Mouse (Mus musculus): ENCODE measurements around the gene Rpl18. TPM values are rescaled to one million over a fixed set of nuclear protein-coding genes. Genes with fewer than 3 reads are reported as not detected.

Gene Rpl18
- polyA plus RNA-seq, 1 experiment from 2014 or later: 893 TPM

DNA sequence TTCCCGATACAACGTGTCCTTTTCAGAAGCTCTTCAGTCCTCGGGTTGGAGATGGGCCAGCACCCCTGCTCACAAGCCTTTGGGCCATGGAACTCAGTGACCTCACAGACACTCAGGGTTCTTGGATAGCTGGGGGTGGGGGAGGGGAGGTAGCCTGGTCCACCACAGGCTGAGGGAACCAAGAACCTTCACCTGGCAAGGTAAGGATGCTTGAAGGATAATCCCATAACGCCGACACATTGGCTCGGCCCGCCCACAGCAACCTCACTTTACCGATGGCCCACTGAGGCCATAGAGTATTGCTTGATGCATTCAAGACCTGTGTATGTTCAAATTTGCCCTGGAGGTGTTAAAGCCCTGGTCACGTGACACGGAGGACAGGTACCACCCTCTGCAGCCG, 10.5 kb downstream of the Rpl18 start, which contains the start of gene Spaca4:
Gene Spaca4 (minus strand): TSS at position 101 of the 400 bp plus-strand sequence.
- DNase-seq (ENCODE audit: low spot score) (no peak), ATAC-seq (ENCODE audit: low FRiP score, low TSS enrichment) (no peak)
- H3K4me1 ChIP-seq (replicated peaks; ENCODE audit: control insufficient read depth, insufficient read depth): 0 out of 2 replicates have a peak, but pooled peaks cover 4% of the 10 kb centered on the region
- no peak within 1 kb of the TSS for H3K4me3 ChIP-seq (ENCODE audit: low read depth, low read length)
- H3K27me3 ChIP-seq (ENCODE audit: control insufficient read depth, insufficient read depth, low read length): no peaks in the 10 kb centered on the region
- peaks cover 15% of the 10 kb centered on the region for H3K36me3 ChIP-seq (ENCODE audit: control insufficient read depth, insufficient read depth, low read length)
- no peak within 1 kb of the TSS for H3K9ac ChIP-seq (ENCODE audit: low read length)
- H3K27ac ChIP-seq (replicated peaks): peak within 1 kb of the TSS; percentile 73
- TF ChIP-seq CTCF (IDR thresholded peaks at IDR 0.05; ENCODE audit: low read depth) (no peak), EP300 (optimal IDR thresholded peaks at IDR 0.05) (no peak)
- no peak within 1 kb of the TSS for H3K4me2 ChIP-seq (replicated peaks; ENCODE audit: low read depth)
- no peaks in the 10 kb centered on the region for H3K9me3 ChIP-seq (ENCODE audit: control insufficient read depth, low read length)
- WGBS: 86% methylated on average over 11 of the region's 11 CpGs

DNA sequence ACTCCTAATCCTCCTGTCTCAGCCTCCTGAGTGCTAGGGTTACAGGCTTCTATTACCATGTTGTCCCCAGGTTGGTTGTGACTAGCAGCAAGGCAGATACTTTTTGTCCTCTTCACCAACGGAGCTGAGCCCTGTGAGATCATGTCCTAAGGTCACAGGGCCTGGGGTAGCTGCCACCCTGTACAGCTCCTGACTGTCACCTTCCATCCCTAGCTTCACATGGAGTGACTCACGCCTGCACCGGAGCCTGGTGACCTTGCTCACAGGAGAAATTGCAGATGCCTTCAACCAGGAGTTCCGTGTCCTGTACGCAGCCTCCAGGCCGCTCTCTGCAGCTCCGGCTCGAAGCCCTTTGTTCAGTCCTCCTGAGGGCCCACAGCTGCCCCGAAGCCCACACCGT, 11.2 kb downstream of the Rpl18 start:
- Histone ChIP-seq H3K9ac (ENCODE audit: low read length) (no peak overlapping the region), H3K4me1 (replicated peaks; ENCODE audit: control insufficient read depth, insufficient read depth) (0 out of 2 replicates have a peak, but pooled peaks cover 4% of the 10 kb centered on the region), H3K9me3 (ENCODE audit: control insufficient read depth, low read length) (no peaks in the 10 kb centered on the region), H3K4me3 (ENCODE audit: low read depth, low read length) (no peak overlapping the region), H3K27ac (replicated peaks) (peak overlapping the region; percentile 73), H3K4me2 (replicated peaks; ENCODE audit: low read depth) (no peak overlapping the region), H3K27me3 (ENCODE audit: control insufficient read depth, insufficient read depth, low read length) (no peaks in the 10 kb centered on the region), H3K36me3 (ENCODE audit: control insufficient read depth, insufficient read depth, low read length) (peaks cover 10% of the 10 kb centered on the region)
- DNase-seq (ENCODE audit: low spot score): no peak
- no peak for TF ChIP-seq EP300 (optimal IDR thresholded peaks at IDR 0.05)
- no peak for TF ChIP-seq CTCF (IDR thresholded peaks at IDR 0.05; ENCODE audit: low read depth)
- no peak for ATAC-seq (ENCODE audit: low FRiP score, low TSS enrichment)
- 86% methylated on average over 10 of the region's 10 CpGs for WGBS

DNA sequence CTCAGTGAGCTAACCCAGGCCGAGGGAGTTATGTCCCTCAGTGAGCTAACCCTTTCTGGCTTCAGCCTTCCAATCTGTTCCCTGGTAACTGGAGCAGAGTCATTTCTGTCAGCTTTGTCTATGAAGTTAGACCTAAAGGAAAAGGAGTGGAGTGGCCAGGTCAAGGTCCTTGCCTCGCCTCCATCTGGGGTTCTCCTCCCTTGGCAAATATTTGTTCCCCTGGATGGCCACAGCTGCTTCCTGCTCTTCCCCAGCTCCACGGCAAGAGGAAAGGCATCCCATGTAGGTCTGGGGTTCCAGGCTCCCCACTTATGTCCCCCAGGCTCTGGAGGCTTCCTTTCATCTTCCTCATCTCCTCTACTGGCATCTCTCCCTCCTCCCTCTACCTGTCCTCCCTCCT, 12.4 kb downstream of the Rpl18 start:
- Histone ChIP-seq H3K9ac (ENCODE audit: low read length) (no peak overlapping the region), H3K4me2 (replicated peaks; ENCODE audit: low read depth) (no peak overlapping the region), H3K9me3 (ENCODE audit: control insufficient read depth, low read length) (no peaks in the 10 kb centered on the region), H3K4me1 (replicated peaks; ENCODE audit: control insufficient read depth, insufficient read depth) (0 out of 2 replicates have a peak, but pooled peaks cover 4% of the 10 kb centered on the region), H3K4me3 (ENCODE audit: low read depth, low read length) (no peak overlapping the region), H3K27me3 (ENCODE audit: control insufficient read depth, insufficient read depth, low read length) (no peaks in the 10 kb centered on the region), H3K27ac (replicated peaks) (peak overlapping the region; percentile 73), H3K36me3 (ENCODE audit: control insufficient read depth, insufficient read depth, low read length) (peaks cover 10% of the 10 kb centered on the region)
- DNase-seq (ENCODE audit: low spot score) (peak; percentile 82), ATAC-seq (ENCODE audit: low FRiP score, low TSS enrichment) (peak; percentile 80)
- 48% methylated on average over 3 of the region's 3 CpGs for WGBS
- TF ChIP-seq EP300 (optimal IDR thresholded peaks at IDR 0.05) (no peak), CTCF (IDR thresholded peaks at IDR 0.05; ENCODE audit: low read depth) (no peak)

DNA sequence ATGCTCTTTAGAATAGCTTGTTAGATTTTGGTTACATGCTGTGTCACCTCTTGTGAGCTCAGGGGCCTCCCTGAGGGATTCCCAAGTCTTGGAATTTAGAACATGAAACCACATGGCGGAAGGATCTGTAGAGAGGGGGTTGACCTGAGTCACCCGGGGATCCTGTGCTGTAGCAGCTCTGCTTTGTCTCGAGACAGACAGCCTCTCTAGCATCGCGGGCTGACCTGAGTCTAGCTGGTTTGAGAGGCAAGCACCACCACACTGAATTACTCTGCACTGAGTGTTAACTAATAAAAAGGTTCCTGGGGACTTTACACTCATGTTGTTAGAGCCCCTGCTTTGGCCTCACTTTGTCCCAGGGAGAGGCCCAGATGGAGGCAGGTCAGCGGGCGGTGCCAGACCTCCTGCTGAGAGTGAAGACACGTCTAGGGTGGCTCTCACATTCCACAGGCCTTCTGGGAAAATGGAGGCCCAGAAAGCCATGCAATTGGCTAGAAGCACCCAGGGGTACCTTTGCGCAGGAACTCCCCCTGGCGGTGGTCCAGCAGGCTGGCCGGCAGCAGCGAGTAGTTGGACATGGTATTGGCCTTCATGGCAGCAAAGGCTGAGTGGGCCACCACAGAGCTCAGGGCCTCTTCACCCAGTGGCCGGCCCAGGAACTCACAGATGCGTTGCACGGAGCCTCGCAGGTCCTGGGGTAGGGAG, 15.6 kb downstream of the Rpl18 start:
- WGBS: 21% methylated on average over 16 of the region's 16 CpGs
- Histone ChIP-seq H3K27me3 (ENCODE audit: control insufficient read depth, insufficient read depth, low read length) (no peaks in the 10 kb centered on the region), H3K4me2 (replicated peaks; ENCODE audit: low read depth) (no peak overlapping the region), H3K4me3 (ENCODE audit: low read depth, low read length) (no peak overlapping the region), H3K4me1 (replicated peaks; ENCODE audit: control insufficient read depth, insufficient read depth) (0 out of 2 replicates have a peak, but pooled peaks cover 4% of the 10 kb centered on the region), H3K9ac (ENCODE audit: low read length) (0 out of 2 replicates have a peak overlapping the region, but pooled peaks have one; percentile 18), H3K36me3 (ENCODE audit: control insufficient read depth, insufficient read depth, low read length) (no peaks in the 10 kb centered on the region), H3K9me3 (ENCODE audit: control insufficient read depth, low read length) (no peaks in the 10 kb centered on the region), H3K27ac (replicated peaks) (peak overlapping the region; percentile 78)
- peak; percentile 74 for TF ChIP-seq CTCF (IDR thresholded peaks at IDR 0.05; ENCODE audit: low read depth)
- no peak for TF ChIP-seq EP300 (optimal IDR thresholded peaks at IDR 0.05)
- DNase-seq (ENCODE audit: low spot score): peak; percentile 83
- peak; percentile 8 for ATAC-seq (ENCODE audit: low FRiP score, low TSS enrichment)

DNA sequence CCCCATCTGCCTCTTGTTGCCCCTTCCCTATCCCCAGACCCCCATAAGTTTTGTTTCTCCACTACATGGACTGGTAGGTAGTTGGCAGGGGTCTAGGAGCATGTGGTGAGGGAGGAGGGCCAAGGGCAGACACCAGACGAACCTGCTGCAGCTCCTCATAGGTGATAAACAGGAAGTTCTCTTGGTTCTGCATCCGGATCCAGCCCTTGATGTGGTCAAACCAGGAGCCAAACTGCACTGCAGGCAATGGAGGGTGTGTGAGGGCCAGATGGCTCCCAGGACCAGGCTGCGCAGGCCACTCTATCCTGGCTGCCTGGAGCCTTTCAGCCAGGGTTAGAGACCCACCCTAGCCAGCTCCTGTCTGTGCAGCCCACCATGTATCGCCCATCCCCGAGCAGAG, 18.2 kb downstream of the Rpl18 start:
- Histone ChIP-seq H3K4me2 (replicated peaks; ENCODE audit: low read depth) (no peak overlapping the region), H3K4me3 (ENCODE audit: low read depth, low read length) (no peak overlapping the region), H3K27me3 (ENCODE audit: control insufficient read depth, insufficient read depth, low read length) (no peaks in the 10 kb centered on the region), H3K9me3 (ENCODE audit: control insufficient read depth, low read length) (no peaks in the 10 kb centered on the region), H3K27ac (replicated peaks) (0 out of 2 replicates have a peak overlapping the region, but pooled peaks have one; percentile 8), H3K9ac (ENCODE audit: low read length) (0 out of 2 replicates have a peak overlapping the region, but pooled peaks have one; percentile 8), H3K36me3 (ENCODE audit: control insufficient read depth, insufficient read depth, low read length) (no peaks in the 10 kb centered on the region), H3K4me1 (replicated peaks; ENCODE audit: control insufficient read depth, insufficient read depth) (0 out of 2 replicates have a peak, but pooled peaks cover 4% of the 10 kb centered on the region)
- WGBS: 83% methylated on average over 5 of the region's 5 CpGs
- no peak for DNase-seq (ENCODE audit: low spot score)
- TF ChIP-seq CTCF (IDR thresholded peaks at IDR 0.05; ENCODE audit: low read depth) (no peak), EP300 (optimal IDR thresholded peaks at IDR 0.05) (no peak)
- ATAC-seq (ENCODE audit: low FRiP score, low TSS enrichment): no peak

DNA sequence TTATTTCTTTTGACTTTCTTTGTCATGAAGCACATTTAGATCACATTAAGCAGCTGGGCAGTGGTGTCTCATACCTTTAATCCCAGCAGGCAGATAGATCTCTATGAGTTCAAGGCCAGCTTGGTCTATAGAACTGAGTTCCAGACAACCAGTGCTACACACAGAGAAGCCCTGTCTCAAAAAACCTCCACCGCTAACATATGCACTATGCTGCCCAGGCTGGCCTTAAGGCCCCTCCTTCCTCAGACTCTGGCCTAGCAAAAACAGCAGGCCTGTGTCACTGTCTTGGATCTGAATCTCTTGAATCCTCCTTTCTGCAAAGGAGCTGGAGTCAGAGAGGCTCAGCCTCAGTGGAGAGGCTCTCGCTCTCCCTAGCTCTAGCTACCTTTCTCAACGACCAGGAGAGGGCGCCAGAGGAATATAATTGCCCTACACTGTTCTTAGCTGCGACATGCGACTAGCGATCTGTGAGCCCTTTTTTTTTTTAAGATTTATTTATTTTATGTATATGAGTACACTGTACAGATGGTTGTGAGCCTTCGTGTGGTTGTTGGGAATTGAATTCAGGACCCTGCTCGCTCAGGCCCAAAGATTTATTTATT, 24.0 kb downstream of the Rpl18 start:
- ATAC-seq (ENCODE audit: low FRiP score, low TSS enrichment) (peak; percentile 81), DNase-seq (ENCODE audit: low spot score) (peak; percentile 89)
- Histone ChIP-seq H3K9me3 (ENCODE audit: control insufficient read depth, low read length) (no peaks in the 10 kb centered on the region), H3K4me3 (ENCODE audit: low read depth, low read length) (no peak overlapping the region), H3K4me1 (replicated peaks; ENCODE audit: control insufficient read depth, insufficient read depth) (no peaks in the 10 kb centered on the region), H3K27me3 (ENCODE audit: control insufficient read depth, insufficient read depth, low read length) (no peaks in the 10 kb centered on the region), H3K27ac (replicated peaks) (no peak overlapping the region), H3K9ac (ENCODE audit: low read length) (no peak overlapping the region), H3K4me2 (replicated peaks; ENCODE audit: low read depth) (no peak overlapping the region), H3K36me3 (ENCODE audit: control insufficient read depth, insufficient read depth, low read length) (no peaks in the 10 kb centered on the region)
- WGBS: 10% methylated on average over 9 of the region's 9 CpGs
- TF ChIP-seq EP300 (optimal IDR thresholded peaks at IDR 0.05): no peak
- peak; percentile 94 for TF ChIP-seq CTCF (IDR thresholded peaks at IDR 0.05; ENCODE audit: low read depth)

All from stomach, postnatal 0 days (tissue).